Mouse (Mus musculus) heart, adult 2 months (tissue): Measurements from ENCODE around the gene Il18bp. TPM values are rescaled to one million over a fixed set of nuclear protein-coding genes. Genes with fewer than 3 reads are reported as not detected.
A peak's percentile ranks its signal among the peaks of the same experiment; 100 is the strongest.

Experiments
- DNase-seq, 2 experiments: peaks; one replicate each; pipeline ENCODE4 v3.0.0; 2021
- H3K27ac ChIP-seq: fragments of 200-600 bp; 2 replicates; pipeline ENCODE4 v1.8.1; 2022
- H3K27me3 ChIP-seq: fragments of 200-500 bp; 2 replicates; pipeline ENCODE4 v1.6.1; 2012; ENCODE audit warnings: mild to moderate bottlenecking, low read length, inconsistent platforms, mixed read lengths; ENCODE audit not compliant: control insufficient read depth, insufficient read depth
- H3K36me3 ChIP-seq: fragments of 200-500 bp; 2 replicates; pipeline ENCODE4 v1.6.1; 2012; ENCODE audit warnings: low read length, inconsistent platforms; ENCODE audit not compliant: control insufficient read depth, insufficient read depth
- H3K4me1 ChIP-seq: fragments of 200-500 bp; 2 replicates; pipeline ENCODE4 v1.6.1; 2011; ENCODE audit warnings: low read length; ENCODE audit not compliant: control insufficient read depth, insufficient read depth
- H3K4me3 ChIP-seq: fragments of 200-600 bp; 2 replicates; pipeline ENCODE4 v1.8.1; 2022
- H3K79me2 ChIP-seq: fragments of 200-500 bp; replicated peaks from 2 replicates; pipeline ENCODE4 v1.6.1; 2012; ENCODE audit warnings: mild to moderate bottlenecking, inconsistent platforms, low read length, moderate library complexity, mixed read lengths; ENCODE audit not compliant: control insufficient read depth, insufficient read depth
- H3K9ac ChIP-seq: fragments of 200-500 bp; 2 replicates; pipeline ENCODE4 v1.6.1; 2012; ENCODE audit warnings: low read depth, mild to moderate bottlenecking, control low read depth, inconsistent platforms, low read length, mixed read lengths
- CTCF ChIP-seq: fragments of 200-600 bp; IDR thresholded peaks from 2 replicates; pipeline ENCODE4 v1.8.1; 2022; ENCODE audit warnings: antibody characterized with exemption, mild to moderate bottlenecking, moderate library complexity
- EP300 ChIP-seq: fragments of 200-500 bp; IDR thresholded peaks from 2 replicates; pipeline ENCODE4 v1.6.1; 2011; ENCODE audit warnings: low read depth, low read length, control low read depth; ENCODE audit not compliant: insufficient read depth
- POLR2A ChIP-seq: fragments of 200-500 bp; IDR thresholded peaks from 2 replicates; pipeline ENCODE4 v1.6.1; 2011; ENCODE audit warnings: mild to moderate bottlenecking, low read depth, low read length, control low read depth; ENCODE audit not compliant: insufficient read depth
- WGBS: fragments of 180-500 bp; shearing (Covaris S2); methylation state at CpG from one replicate; pipeline ENCODE4 v1.1.7; 2018; 5-methylcytosine and 5-hydroxymethylcytosine counted together
- intact Hi-C: fragments of 180-260 bp; cut with DNase I; formaldehyde crosslinking; loops from one replicate; pipeline ENCODE4 v1.15.1; 2025
- polyA plus RNA-seq: library from polyadenylated mRNA; depleted of rRNA; stranded (reverse); fragments of >200 nt; gene quantifications from 2 replicates; pipeline ENCODE4 v1.2.3, GENCODE M21; 2012
- total RNA-seq, 2 experiments: library from RNA; stranded (reverse); gene quantifications; 2 replicates each; pipeline ENCODE4 v1.2.3; 2021

Il18bp gene
- total and polyA plus RNA-seq, 3 experiments: 8.6 to 14.4 (median 12.3) TPM

DNA sequence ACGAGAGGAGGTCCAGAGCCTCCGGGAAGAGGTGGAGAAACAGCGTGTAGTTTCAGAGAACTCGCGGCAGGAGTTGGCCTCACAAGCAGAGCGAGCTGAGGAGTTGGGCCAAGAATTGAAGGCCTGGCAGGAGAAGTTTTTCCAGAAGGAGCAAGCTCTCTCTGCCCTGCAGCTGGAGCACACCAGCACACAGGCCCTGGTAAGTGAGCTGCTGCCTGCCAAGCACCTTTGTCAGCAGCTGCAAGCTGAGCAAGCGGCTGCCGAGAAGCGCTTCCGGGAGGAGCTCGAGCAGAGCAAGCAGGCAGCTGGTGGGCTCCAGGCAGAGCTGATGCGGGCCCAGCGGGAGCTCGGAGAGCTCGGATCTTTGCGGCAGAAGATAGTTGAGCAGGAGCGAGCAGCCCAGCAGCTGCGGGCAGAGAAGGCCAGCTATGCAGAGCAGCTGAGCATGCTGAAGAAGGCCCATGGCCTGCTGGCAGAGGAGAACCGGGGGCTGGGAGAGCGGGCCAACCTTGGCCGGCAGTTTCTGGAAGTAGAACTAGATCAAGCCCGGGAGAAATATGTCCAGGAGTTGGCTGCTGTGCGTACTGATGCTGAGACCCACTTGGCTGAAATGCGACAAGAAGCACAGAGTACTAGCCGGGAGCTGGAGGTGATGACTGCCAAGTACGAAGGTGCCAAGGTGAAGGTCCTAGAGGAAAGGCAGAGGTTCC, 17.4 kb downstream of the Il18bp start:
- Histone ChIP-seq H3K36me3 (peaks cover 5% of the 10 kb centered on the region), H3K79me2 (no peaks in the 10 kb centered on the region; the same call in 1 of the 2 replicates), H3K9ac (no peak overlapping the region), H3K27me3 (no peaks in the 10 kb centered on the region), H3K4me1 (peaks cover 2% of the 10 kb centered on the region), H3K4me3 (no peak overlapping the region), H3K27ac (peak overlapping the region; percentile 28; the same call in 1 of the 2 replicates)
- intact Hi-C loops: no loop called here
- peak; percentile 61 to 73 for DNase-seq
- 62% methylated on average over 26 of the region's 26 CpGs for WGBS
- TF ChIP-seq EP300 (no peak), CTCF (no peak), POLR2A (no peak)

DNA sequence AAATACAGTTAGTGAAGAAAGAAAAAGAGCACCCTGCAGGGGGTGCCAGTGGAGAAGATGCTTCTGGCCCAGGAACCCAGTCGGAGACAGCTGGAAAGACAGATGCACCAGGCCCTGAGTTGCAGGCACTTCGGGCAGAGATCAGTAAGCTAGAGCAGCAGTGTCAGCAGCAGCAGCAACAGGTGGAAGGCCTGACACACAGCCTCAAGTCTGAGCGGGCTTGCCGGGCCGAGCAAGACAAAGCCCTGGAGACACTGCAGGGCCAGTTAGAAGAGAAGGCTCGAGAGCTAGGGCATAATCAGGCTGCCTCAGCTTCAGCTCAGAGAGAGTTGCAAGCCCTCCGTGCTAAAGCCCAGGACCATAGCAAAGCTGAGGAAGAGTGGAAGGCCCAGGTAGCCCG, 18.2 kb downstream of the Il18bp start:
- intact Hi-C loops: no loop called here
- no peaks in the 10 kb centered on the region; the same call in 1 of the 2 replicates for H3K79me2 ChIP-seq
- no peaks in the 10 kb centered on the region for H3K27me3 ChIP-seq
- WGBS: 78% methylated on average over 8 of the region's 8 CpGs
- peaks cover 5% of the 10 kb centered on the region for H3K36me3 ChIP-seq
- no peak overlapping the region for H3K4me3 ChIP-seq
- peak overlapping the region; percentile 28; the same call in 1 of the 2 replicates for H3K27ac ChIP-seq
- no peak for DNase-seq
- TF ChIP-seq POLR2A (no peak), EP300 (no peak), CTCF (no peak)
- peaks cover 2% of the 10 kb centered on the region for H3K4me1 ChIP-seq
- no peak overlapping the region for H3K9ac ChIP-seq

DNA sequence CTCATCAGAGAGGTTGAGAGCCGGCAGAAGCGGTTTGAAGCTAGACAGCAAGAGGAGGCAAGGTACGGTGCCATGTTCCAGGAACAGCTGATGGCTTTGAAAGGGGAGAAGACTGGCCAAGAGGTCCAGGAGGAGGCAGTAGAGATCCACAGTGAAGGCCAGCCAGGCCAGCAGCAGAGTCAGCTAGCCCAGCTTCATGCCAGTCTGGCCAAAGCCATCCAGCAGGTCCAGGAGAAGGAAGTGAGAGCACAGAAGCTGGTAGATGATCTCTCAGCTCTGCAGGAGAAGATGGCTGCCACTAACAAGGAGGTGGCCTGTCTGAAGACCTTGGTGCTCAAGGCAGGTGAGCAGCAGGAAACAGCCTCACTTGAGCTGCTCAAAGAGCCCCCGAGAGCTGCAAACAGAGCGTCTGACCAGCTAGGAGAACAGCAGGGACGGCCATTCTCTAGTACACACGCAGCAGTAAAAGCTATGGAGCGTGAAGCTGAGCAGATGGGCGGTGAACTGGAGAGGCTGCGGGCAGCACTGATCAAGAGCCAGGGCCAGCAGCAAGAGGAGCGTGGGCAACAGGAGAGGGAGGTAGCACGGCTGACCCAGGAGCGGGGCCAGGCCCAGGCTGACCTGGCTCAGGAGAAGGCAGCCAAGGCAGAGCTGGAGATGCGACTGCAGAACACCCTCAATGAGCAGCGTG, 18.9 kb downstream of the Il18bp start:
- Histone ChIP-seq H3K36me3 (peaks cover 5% of the 10 kb centered on the region), H3K27me3 (no peaks in the 10 kb centered on the region), H3K27ac (no peak overlapping the region), H3K4me3 (no peak overlapping the region), H3K4me1 (peaks cover 2% of the 10 kb centered on the region), H3K79me2 (no peaks in the 10 kb centered on the region; the same call in 1 of the 2 replicates), H3K9ac (no peak overlapping the region)
- no peak for TF ChIP-seq POLR2A
- TF ChIP-seq CTCF: peak; percentile 18; the same call in 1 of the 2 replicates
- 86% methylated on average over 15 of the region's 15 CpGs for WGBS
- DNase-seq: no peak
- intact Hi-C loops: loop anchor here (2.0 to 5.0 kb wide), 3 partner anchors 17 to 78 kb away; no protein-coding TSS in a partner anchor

GRCm38 (mm10) chr7:101998194-101998927, 20.1 kb downstream of the Il18bp start:
- H3K9ac ChIP-seq: no peak overlapping the region
- no peaks in the 10 kb centered on the region; the same call in 1 of the 2 replicates for H3K79me2 ChIP-seq
- peaks cover 2% of the 10 kb centered on the region for H3K4me1 ChIP-seq
- no peak overlapping the region for H3K4me3 ChIP-seq
- TF ChIP-seq EP300: peak; percentile 82
- TF ChIP-seq POLR2A: no peak
- TF ChIP-seq CTCF: no peak
- intact Hi-C loops: loop anchor here (2.0 to 5.0 kb wide), 3 partner anchors 18 to 79 kb away; no protein-coding TSS in a partner anchor
- no peaks in the 10 kb centered on the region for H3K27me3 ChIP-seq
- peak; percentile 88 to 90 for DNase-seq
- no peak overlapping the region; the same call in 1 of the 2 replicates for H3K27ac ChIP-seq
- peaks cover 3% of the 10 kb centered on the region for H3K36me3 ChIP-seq
- WGBS: 35% methylated on average over 14 of the region's 14 CpGs

- 88% methylated on average over 3 of the region's 3 CpGs for WGBS
- Histone ChIP-seq H3K27ac (no peak overlapping the region), H3K79me2 (no peaks in the 10 kb centered on the region), H3K9ac (no peak overlapping the region), H3K4me3 (no peak overlapping the region), H3K27me3 (no peaks in the 10 kb centered on the region), H3K36me3 (no peaks in the 10 kb centered on the region; the same call in 1 of the 2 replicates), H3K4me1 (no peaks in the 10 kb centered on the region)
- intact Hi-C loops: no loop called here
- TF ChIP-seq CTCF: no peak
- TF ChIP-seq POLR2A: no peak
- no peak for DNase-seq
These were observed 24.2 kb downstream of the Il18bp start for GRCm38 (mm10) chr7:101994241-101994640.
